Mouse (Mus musculus) E14TG2a.4 (cell line): ENCODE data around the gene Gm49380.
"Not testable (repeated sequence)": the region's sequence is repeated elsewhere in the genome, so short reads cannot be mapped to it uniquely, and the experiment has no call there.

Experiments used
- H3K27me3 ChIP-seq: 2 replicates; pipeline ENCODE4 v1.6.1; 2014; ENCODE audit warnings: low read length, control low read depth; ENCODE audit not compliant: insufficient read depth
- H3K36me3 ChIP-seq: 2 replicates; pipeline ENCODE4 v1.6.1; 2014; ENCODE audit warnings: low read length, control low read depth; ENCODE audit not compliant: insufficient read depth
- H3K4me1 ChIP-seq: replicated peaks from 2 replicates; pipeline ENCODE4 v1.6.1; 2014; ENCODE audit warnings: low read depth, low read length, control low read depth
- H3K4me3 ChIP-seq: replicated peaks from 2 replicates; pipeline ENCODE4 v1.5.1; 2014; ENCODE audit warnings: mild to moderate bottlenecking, low read length
- H3K9me3 ChIP-seq: 2 replicates; pipeline ENCODE4 v1.6.1; 2014; ENCODE audit warnings: low read length, control low read depth
- CTCF ChIP-seq: conservative IDR thresholded peaks from 2 replicates; pipeline ENCODE4 v1.5.1; 2014; ENCODE audit warnings: low read length
- NANOG ChIP-seq: IDR thresholded peaks from 2 replicates; pipeline ENCODE4 v1.6.1; 2014; ENCODE audit warnings: borderline replicate concordance, low read length, mixed read lengths
- POU5F1 ChIP-seq: IDR thresholded peaks from 2 replicates; pipeline ENCODE4 v1.6.1; 2014; ENCODE audit warnings: low read length, borderline replicate concordance

Gm49380 gene

DNA sequence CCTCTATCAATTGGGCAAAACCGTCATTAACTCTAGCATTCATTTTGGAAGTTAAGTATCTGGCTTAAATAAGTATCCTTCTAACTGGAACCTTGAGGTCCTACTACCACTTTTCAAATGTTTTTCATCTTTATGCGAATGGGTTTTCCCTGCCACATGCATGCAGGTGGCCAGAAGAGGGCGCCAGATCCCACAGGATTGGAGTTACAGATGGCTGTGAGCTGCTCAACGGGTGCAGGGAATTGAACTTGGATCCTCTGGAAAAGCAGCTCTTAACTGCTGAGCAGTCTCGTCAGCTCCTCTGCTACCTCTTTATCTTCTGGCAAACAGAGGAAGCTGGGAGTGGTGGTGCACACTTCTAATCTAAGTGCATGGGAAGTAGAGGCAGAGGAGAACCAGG, 5.7 kb upstream of the Gm49380 start:
- Histone ChIP-seq H3K4me3 (no peak overlapping the region), H3K27me3 (no peaks in the 10 kb centered on the region), H3K36me3 (no peaks in the 10 kb centered on the region), H3K9me3 (peaks cover 4% of the 10 kb centered on the region; the same call in 1 of the 2 replicates), H3K4me1 (peaks cover 19% of the 10 kb centered on the region)
- peak; percentile 51 for TF ChIP-seq CTCF
- TF ChIP-seq NANOG: no peak

DNA sequence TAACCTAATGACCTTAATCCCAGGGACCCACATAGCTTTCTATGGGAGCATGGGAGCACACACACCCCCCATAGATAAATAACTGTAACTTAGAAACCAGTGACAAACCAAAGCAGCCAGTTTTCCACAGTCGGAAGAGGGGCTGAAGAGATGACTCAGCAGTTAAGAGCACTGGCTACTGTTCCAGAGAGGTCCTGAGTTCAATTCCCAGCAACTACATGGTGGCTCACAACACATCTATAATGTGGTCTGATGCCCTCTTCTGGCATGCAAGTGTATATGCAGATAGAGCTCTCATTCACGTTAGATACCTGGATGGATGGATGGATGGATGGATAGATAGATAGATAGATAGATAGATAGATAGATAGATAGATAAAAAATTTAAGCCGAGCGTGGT, 2.9 kb upstream of the Gm49380 start:
- no peaks in the 10 kb centered on the region; the same call in 1 of the 2 replicates for H3K9me3 ChIP-seq
- H3K27me3 ChIP-seq: no peaks in the 10 kb centered on the region
- TF ChIP-seq CTCF: peak; percentile 7; the same call in 1 of the 2 replicates
- TF ChIP-seq NANOG: no peak
- H3K36me3 ChIP-seq: no peaks in the 10 kb centered on the region
- H3K4me3 ChIP-seq: no peak overlapping the region
- H3K4me1 ChIP-seq: peaks cover 20% of the 10 kb centered on the region

- Histone ChIP-seq H3K4me3 (no peak overlapping the region), H3K9me3 (no peaks in the 10 kb centered on the region; the same call in 1 of the 2 replicates), H3K27me3 (no peaks in the 10 kb centered on the region), H3K4me1 (peaks cover 20% of the 10 kb centered on the region), H3K36me3 (peaks cover under 1% of the 10 kb centered on the region)
- TF ChIP-seq NANOG (no peak), CTCF (no peak), POU5F1 (no peak)
Observed at GRCm38 (mm10) chr9:44115599-44115998, 2.3 kb upstream of the Gm49380 start.

GRCm38 (mm10) chr9:44114453-44114852, 1.2 kb upstream of the Gm49380 start:
- Histone ChIP-seq H3K4me1 (peaks cover 32% of the 10 kb centered on the region), H3K4me3 (peak overlapping the region; percentile 87; the same call in 1 of the 2 replicates), H3K9me3 (no peaks in the 10 kb centered on the region), H3K27me3 (no peaks in the 10 kb centered on the region), H3K36me3 (peaks cover 12% of the 10 kb centered on the region)
- TF ChIP-seq CTCF (no peak), NANOG (no peak), POU5F1 (no peak)

DNA sequence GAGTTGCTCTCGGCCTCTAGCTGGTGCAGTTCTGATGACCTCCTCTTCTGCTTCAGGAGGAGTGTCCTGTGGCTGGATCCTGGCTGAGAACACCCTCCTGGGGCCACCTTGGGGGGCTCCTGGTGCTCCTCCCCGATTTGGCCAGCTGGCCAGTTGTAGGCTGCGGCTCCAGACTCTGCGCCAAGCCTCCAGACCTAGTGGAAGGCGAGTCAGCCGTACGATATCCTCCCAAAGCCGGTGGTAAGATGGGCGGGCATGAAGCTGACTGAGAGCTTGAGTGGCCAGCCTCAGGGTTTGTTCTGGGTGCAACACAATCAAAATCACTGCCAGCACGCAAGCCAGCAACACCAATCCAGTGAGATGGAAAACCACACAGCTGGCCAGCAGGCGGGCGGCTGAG, 1.4 kb downstream of the Gm49380 start:
- peaks cover 57% of the 10 kb centered on the region for H3K4me1 ChIP-seq
- H3K9me3 ChIP-seq, H3K27me3 ChIP-seq: not testable (repeated sequence)
- H3K4me3 ChIP-seq: 0 out of 2 replicates have a peak overlapping the region, but pooled peaks have one; percentile 35
- peaks cover 28% of the 10 kb centered on the region for H3K36me3 ChIP-seq

DNA sequence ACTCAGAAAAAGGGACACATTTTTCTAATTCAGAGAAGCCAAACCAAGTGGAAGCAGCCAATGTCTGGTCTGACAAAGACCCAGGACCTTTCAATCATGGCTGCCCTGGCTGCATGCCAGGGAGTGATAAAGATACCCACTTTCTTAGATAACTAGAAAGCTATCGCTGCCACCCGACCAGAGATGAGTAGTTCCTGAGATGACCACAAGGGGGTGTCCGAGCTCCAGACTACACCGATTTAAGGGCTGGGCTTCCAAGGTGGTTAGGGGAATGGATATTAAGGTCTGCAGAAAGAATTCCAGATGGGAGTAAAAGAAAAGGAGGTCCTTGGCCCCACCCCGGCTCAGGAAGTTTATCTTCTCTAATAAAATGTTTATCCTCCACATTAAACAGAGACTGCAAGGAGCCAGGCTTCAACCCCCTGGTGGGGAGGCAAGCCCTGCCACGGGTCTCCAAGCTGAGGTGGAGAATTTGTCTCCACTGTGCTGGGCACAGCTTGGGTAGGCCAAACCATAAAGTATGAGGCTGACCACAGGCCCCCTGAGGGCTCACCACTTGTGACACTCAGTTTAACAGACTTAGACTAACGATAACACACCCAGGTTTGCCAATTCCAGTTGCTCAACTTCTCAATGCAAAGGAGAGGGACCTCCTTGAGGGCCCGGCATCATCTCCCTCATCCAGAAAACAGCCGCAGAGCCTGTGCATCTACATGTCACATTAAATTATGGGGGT, 3.8 kb downstream of the Gm49380 start:
- peaks cover 51% of the 10 kb centered on the region for H3K4me1 ChIP-seq
- no peaks in the 10 kb centered on the region for H3K27me3 ChIP-seq
- no peak overlapping the region for H3K4me3 ChIP-seq
- TF ChIP-seq CTCF (peak; percentile 84), POU5F1 (no peak)
- H3K9me3 ChIP-seq: no peaks in the 10 kb centered on the region
- peaks cover 45% of the 10 kb centered on the region for H3K36me3 ChIP-seq

DNA sequence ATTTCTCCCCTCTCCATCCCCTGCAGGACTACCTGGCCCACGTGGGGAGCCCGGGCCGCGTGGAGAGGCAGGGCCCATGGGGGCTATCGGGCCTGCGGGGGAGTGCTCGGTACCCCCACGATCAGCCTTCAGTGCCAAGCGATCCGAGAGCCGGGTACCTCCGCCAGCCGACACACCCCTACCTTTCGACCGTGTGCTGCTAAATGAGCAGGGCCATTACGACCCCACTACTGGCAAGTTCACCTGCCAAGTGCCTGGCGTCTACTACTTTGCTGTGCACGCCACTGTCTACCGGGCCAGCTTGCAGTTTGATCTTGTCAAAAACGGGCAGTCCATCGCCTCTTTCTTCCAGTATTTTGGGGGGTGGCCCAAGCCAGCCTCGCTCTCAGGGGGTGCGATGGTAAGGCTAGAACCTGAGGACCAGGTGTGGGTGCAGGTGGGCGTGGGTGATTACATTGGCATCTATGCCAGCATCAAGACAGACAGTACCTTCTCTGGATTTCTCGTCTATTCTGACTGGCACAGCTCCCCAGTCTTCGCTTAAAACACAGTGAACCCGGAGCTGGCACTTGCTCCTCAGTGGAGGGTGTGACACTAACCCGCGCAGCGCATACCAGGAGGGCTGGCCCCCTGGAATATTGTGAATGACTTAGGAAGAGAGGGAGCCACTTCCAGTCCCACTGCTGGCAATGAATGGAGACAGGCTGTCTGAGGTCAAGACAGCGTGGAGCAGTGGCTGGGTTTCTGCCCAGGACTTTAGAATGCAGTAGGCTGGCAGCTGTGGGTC, 4.8 kb downstream of the Gm49380 start:
- Histone ChIP-seq H3K4me1 (peaks cover 44% of the 10 kb centered on the region), H3K36me3 (peaks cover 51% of the 10 kb centered on the region), H3K9me3 (no peaks in the 10 kb centered on the region), H3K4me3 (peak overlapping the region; percentile 67), H3K27me3 (no peaks in the 10 kb centered on the region)
- TF ChIP-seq CTCF: no peak
- no peak for TF ChIP-seq POU5F1
- TF ChIP-seq NANOG: no peak

GRCm38 (mm10) chr9:44107557-44108179, 5.6 kb downstream of the Gm49380 start:
- H3K9me3 ChIP-seq: no peaks in the 10 kb centered on the region
- TF ChIP-seq CTCF (peak; percentile 81), NANOG (no peak)
- H3K4me3 ChIP-seq: peak overlapping the region; percentile 67
- H3K36me3 ChIP-seq: peaks cover 51% of the 10 kb centered on the region
- no peaks in the 10 kb centered on the region for H3K27me3 ChIP-seq
- H3K4me1 ChIP-seq: peaks cover 45% of the 10 kb centered on the region
